Mouse (Mus musculus): Measurements from ENCODE around the gene Olfr968. TPM values are rescaled to one million over a fixed set of nuclear protein-coding genes. Genes with fewer than 3 reads are reported as not detected.

Olfr968 gene
- polyA plus RNA-seq (2014; fragmentation: Nextera tagmentation; extraction: Ambion mirVana) = not detected in 2 replicates

DNA sequence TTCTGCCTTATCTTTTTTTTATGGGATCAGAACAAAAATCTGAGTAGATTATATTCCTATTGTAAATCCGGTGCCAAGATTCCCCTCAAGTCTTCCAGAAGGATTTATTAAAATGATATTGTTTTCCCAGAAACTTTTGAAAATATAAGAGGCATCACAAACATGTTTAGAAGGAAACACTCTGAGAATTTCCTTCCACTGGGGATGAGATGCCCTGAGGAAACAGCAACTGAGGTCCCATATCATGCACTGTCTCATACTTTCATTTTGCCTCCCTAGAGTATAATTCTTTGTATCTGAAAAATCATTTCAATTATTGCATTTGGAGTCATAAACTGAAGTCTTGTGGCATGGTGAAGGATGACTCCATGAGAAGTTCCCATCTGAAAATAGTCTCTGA lies at the start of gene Olfr968:
Gene Olfr968 (minus strand): TSS at position 101 of the 400 bp plus-strand sequence.
- Histone ChIP-seq H3K4me3 (replicated peaks; ENCODE audit: low read length) (no peak within 1 kb of the TSS), H3K27ac (no peak within 1 kb of the TSS), H3K9me3 (ENCODE audit: control insufficient read depth, low read length) (no peaks in the 10 kb centered on the region), H3K27me3 (ENCODE audit: control insufficient read depth, insufficient read depth, low read length) (no peaks in the 10 kb centered on the region), H3K4me2 (replicated peaks) (no peak within 1 kb of the TSS), H3K9ac (no peak within 1 kb of the TSS), H3K4me1 (replicated peaks; ENCODE audit: control insufficient read depth, insufficient read depth, low read length) (no peaks in the 10 kb centered on the region), H3K36me3 (replicated peaks; ENCODE audit: control insufficient read depth, insufficient read depth) (no peaks in the 10 kb centered on the region)
- DNase-seq (ENCODE audit: low spot score) = no peak
- 87% methylated on average over 1 of the region's 1 CpGs for WGBS
- no peak for ATAC-seq (ENCODE audit: low FRiP score)

DNA sequence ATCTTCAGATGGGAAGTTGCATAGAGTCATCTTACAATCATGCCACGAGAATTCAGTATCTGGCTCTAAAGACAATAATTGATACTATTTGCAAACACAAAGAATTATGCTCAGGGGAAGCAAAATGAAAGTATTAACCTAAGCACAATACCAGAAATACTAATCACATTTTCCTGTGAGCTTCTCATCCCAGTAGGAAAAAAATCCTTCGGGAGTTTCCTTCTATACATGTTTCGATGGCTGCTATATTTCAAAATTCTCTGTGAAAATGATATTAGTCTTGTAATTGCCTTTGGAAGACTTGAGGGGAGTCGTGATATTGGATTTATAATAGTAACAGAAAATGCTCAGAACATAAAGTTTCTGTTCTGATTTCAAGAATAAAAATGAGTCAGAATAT lies 25.5 kb upstream of the Olfr968 start, which contains the start of gene Olfr970:
Gene Olfr970 (plus strand): TSS at position 301 of the 400 bp plus-strand sequence.
- ATAC-seq (ENCODE audit: low FRiP score) (no peak), DNase-seq (ENCODE audit: low spot score) (no peak)
- Histone ChIP-seq H3K36me3 (replicated peaks; ENCODE audit: control insufficient read depth, insufficient read depth) (no peaks in the 10 kb centered on the region), H3K4me1 (replicated peaks; ENCODE audit: control insufficient read depth, insufficient read depth, low read length) (no peaks in the 10 kb centered on the region), H3K4me2 (replicated peaks) (no peak within 1 kb of the TSS), H3K27me3 (ENCODE audit: control insufficient read depth, insufficient read depth, low read length) (no peaks in the 10 kb centered on the region), H3K27ac (no peak within 1 kb of the TSS), H3K9me3 (ENCODE audit: control insufficient read depth, low read length) (no peaks in the 10 kb centered on the region), H3K9ac (no peak within 1 kb of the TSS), H3K4me3 (replicated peaks; ENCODE audit: low read length) (no peak within 1 kb of the TSS)
- 72% methylated on average over 4 of the region's 4 CpGs for WGBS

DNA sequence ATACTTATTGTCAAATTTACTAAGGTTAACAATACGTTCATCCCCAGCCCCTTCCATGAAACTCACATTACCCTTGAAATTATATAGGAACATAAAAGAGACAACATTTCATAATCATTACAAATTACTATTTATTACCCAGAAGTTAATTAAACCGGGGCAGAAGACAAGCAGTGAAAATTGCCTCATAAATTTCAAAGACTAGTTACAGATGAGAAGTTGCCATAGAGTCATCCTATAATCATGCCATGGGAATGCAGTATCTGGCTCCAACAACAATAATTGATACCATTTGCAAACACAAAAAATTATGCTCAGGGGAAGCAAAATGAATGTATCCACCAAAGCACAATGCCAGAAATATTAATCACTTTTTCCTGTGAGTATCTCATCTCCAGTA lies 7.5 kb upstream of the Olfr968 start, which contains the start of gene Olfr969:
Gene Olfr969 (plus strand): TSS at position 388 of the 400 bp plus-strand sequence.
- Histone ChIP-seq H3K4me1 (replicated peaks; ENCODE audit: control insufficient read depth, insufficient read depth, low read length) (no peaks in the 10 kb centered on the region), H3K36me3 (replicated peaks; ENCODE audit: control insufficient read depth, insufficient read depth) (no peaks in the 10 kb centered on the region), H3K4me3 (replicated peaks; ENCODE audit: low read length) (no peak within 1 kb of the TSS), H3K4me2 (replicated peaks) (no peak within 1 kb of the TSS), H3K9ac (no peak within 1 kb of the TSS), H3K27ac (no peak within 1 kb of the TSS), H3K9me3 (ENCODE audit: control insufficient read depth, low read length) (no peaks in the 10 kb centered on the region), H3K27me3 (ENCODE audit: control insufficient read depth, insufficient read depth, low read length) (no peaks in the 10 kb centered on the region)
- WGBS = 66% methylated on average over 2 of the region's 2 CpGs
- no peak for ATAC-seq (ENCODE audit: low FRiP score)
- no peak for DNase-seq (ENCODE audit: low spot score)

DNA sequence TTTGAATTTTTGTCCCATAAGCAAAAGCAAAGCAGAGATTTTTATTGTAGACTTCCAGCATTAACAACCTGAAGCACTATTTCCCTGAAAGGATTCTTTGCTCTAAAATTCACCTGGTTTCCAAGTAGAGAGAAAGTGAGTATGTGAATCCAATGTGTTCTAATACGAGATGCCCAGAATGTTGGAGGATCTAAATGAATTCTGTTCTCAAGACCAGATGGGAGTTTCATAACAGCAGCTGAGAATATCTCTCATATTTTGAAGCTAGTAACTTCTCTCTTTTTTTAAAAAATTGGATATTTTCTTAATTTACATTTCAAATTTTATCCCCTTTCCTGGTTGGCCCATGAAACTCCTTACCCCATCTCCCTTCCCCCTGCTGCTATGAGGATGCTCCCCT lies 36.6 kb downstream of the Olfr968 start:
- no peaks in the 10 kb centered on the region for H3K36me3 ChIP-seq (replicated peaks; ENCODE audit: control insufficient read depth, insufficient read depth)
- 80% methylated on average over 1 of the region's 1 CpGs for WGBS
- no peak for ATAC-seq (ENCODE audit: low FRiP score)

DNA sequence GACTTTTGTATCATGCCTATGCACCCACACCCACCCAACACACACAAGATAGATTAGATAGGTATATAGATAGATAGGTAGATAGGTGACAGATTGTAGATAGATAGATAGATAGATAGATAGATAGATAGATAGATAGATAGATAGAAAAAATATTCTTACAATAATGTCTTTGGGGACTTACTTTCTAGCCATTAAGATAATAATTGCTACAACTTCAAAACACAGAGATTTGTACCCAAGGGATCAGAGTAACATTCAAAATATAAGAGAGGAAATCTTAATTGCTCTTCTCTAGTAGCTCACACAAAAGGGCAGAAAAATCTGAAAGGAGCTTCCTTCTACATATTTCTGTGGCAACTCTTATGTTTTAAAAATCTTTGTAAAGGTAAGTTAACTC lies 37.1 kb downstream of the Olfr968 start, which contains the start of gene Olfr967:
Gene Olfr967 (plus strand): TSS at position 301 of the 400 bp plus-strand sequence.
- no peak for ATAC-seq (ENCODE audit: low FRiP score)
- H3K9me3 ChIP-seq (ENCODE audit: control insufficient read depth, low read length) = no peaks in the 10 kb centered on the region

More for the DNA sequence above, 36.6 kb downstream of the Olfr968 start:
- no peak for DNase-seq (ENCODE audit: low spot score)
- Histone ChIP-seq H3K9me3 (ENCODE audit: control insufficient read depth, low read length) (no peaks in the 10 kb centered on the region), H3K4me2 (replicated peaks) (no peak overlapping the region), H3K4me1 (replicated peaks; ENCODE audit: control insufficient read depth, insufficient read depth, low read length) (no peaks in the 10 kb centered on the region), H3K9ac (no peak overlapping the region), H3K4me3 (replicated peaks; ENCODE audit: low read length) (no peak overlapping the region), H3K27me3 (ENCODE audit: control insufficient read depth, insufficient read depth, low read length) (no peaks in the 10 kb centered on the region), H3K27ac (no peak overlapping the region)

DNA sequence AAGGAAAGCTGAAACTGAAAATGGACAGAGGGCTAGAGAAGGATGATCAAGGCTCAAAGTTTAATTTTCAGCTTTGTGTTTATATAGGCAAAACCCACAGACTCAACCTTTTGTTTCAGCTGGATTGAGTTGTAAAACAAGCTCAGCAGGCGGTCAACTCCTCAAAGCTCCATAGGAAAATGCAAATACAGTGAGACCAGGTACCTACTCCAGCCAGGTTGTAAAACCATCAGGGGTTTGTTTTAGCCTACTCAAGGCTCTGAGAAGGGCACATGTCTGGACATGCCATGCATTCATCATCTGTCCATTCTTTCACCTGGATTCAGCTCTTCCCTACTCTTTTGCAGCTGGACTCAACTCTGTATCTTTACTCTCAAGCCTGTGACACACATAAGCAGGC lies 42.3 kb downstream of the Olfr968 start:
- H3K4me1 ChIP-seq (replicated peaks; ENCODE audit: control insufficient read depth, insufficient read depth, low read length) = no peaks in the 10 kb centered on the region
- H3K4me3 ChIP-seq (replicated peaks; ENCODE audit: low read length) = no peak overlapping the region
- H3K36me3 ChIP-seq (replicated peaks; ENCODE audit: control insufficient read depth, insufficient read depth) = no peaks in the 10 kb centered on the region
- ATAC-seq (ENCODE audit: low FRiP score) (no peak), DNase-seq (ENCODE audit: low spot score) (no peak)
- no peak overlapping the region for H3K9ac ChIP-seq
- H3K9me3 ChIP-seq (ENCODE audit: control insufficient read depth, low read length) = no peaks in the 10 kb centered on the region
- H3K27me3 ChIP-seq (ENCODE audit: control insufficient read depth, insufficient read depth, low read length) = no peaks in the 10 kb centered on the region
- H3K4me2 ChIP-seq (replicated peaks) = no peak overlapping the region
- no peak overlapping the region for H3K27ac ChIP-seq
- 92% methylated on average over 1 of the region's 1 CpGs for WGBS

More for the DNA sequence above, 37.1 kb downstream of the Olfr968 start, which contains the start of gene Olfr967:
- Histone ChIP-seq H3K4me2 (replicated peaks) (no peak within 1 kb of the TSS), H3K27ac (no peak within 1 kb of the TSS), H3K4me1 (replicated peaks; ENCODE audit: control insufficient read depth, insufficient read depth, low read length) (no peaks in the 10 kb centered on the region), H3K36me3 (replicated peaks; ENCODE audit: control insufficient read depth, insufficient read depth) (no peaks in the 10 kb centered on the region), H3K27me3 (ENCODE audit: control insufficient read depth, insufficient read depth, low read length) (no peaks in the 10 kb centered on the region), H3K4me3 (replicated peaks; ENCODE audit: low read length) (no peak within 1 kb of the TSS), H3K9ac (no peak within 1 kb of the TSS)
- no peak for DNase-seq (ENCODE audit: low spot score)

DNA sequence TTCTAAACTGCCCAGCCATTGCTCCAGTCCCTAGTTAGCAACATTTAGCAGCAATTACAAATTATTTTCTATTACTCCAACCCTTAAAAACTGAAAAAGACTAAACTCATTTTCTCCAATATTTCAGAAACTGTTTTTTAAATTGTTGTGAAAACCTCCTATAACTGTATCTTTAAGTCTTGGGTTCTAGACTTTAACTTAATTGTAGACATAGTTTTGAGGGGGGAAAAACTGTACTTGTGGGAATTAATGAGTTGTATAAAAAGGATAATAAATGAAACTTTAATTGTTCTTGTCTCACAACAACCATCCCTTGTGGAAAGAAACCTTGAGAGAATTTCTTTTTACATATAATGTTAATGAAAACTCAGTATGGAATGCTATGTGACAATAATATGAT lies 52.4 kb downstream of the Olfr968 start, which contains the start of gene Olfr150:
Gene Olfr150 (plus strand): TSS at position 301 of the 400 bp plus-strand sequence.
- no peak for ATAC-seq (ENCODE audit: low FRiP score)
- no peaks in the 10 kb centered on the region for H3K4me1 ChIP-seq (replicated peaks; ENCODE audit: control insufficient read depth, insufficient read depth, low read length)
- H3K27ac ChIP-seq = no peak within 1 kb of the TSS
- no peaks in the 10 kb centered on the region for H3K9me3 ChIP-seq (ENCODE audit: control insufficient read depth, low read length)
- H3K36me3 ChIP-seq (replicated peaks; ENCODE audit: control insufficient read depth, insufficient read depth) = no peaks in the 10 kb centered on the region
- no peaks in the 10 kb centered on the region for H3K27me3 ChIP-seq (ENCODE audit: control insufficient read depth, insufficient read depth, low read length)
- no peak within 1 kb of the TSS for H3K4me3 ChIP-seq (replicated peaks; ENCODE audit: low read length)
- no peak for DNase-seq (ENCODE audit: low spot score)
- H3K9ac ChIP-seq = no peak within 1 kb of the TSS
- no peak within 1 kb of the TSS for H3K4me2 ChIP-seq (replicated peaks)

Other genes starting within 250 kb of the Olfr968 start
- not detected in 2 replicates for gene Olfr958, start 229.2 kb downstream of the Olfr968 start, polyA plus RNA-seq (2014; fragmentation: Nextera tagmentation; extraction: Ambion mirVana)
- gene Olfr959, start 207.7 kb downstream of the Olfr968 start, polyA plus RNA-seq (2014; fragmentation: Nextera tagmentation; extraction: Ambion mirVana) = not detected in 2 replicates
- 164 and 235 TPM in 2 replicates for gene AW551984, start 178.8 kb downstream of the Olfr968 start, polyA plus RNA-seq (2014; fragmentation: Nextera tagmentation; extraction: Ambion mirVana)
- not detected in 2 replicates for gene Olfr148, start 172.6 kb downstream of the Olfr968 start, polyA plus RNA-seq (2014; fragmentation: Nextera tagmentation; extraction: Ambion mirVana)
- not detected in 2 replicates for gene Olfr960, start 161.9 kb downstream of the Olfr968 start, polyA plus RNA-seq (2014; fragmentation: Nextera tagmentation; extraction: Ambion mirVana)
- gene Olfr961, start 138.2 kb downstream of the Olfr968 start, polyA plus RNA-seq (2014; fragmentation: Nextera tagmentation; extraction: Ambion mirVana) = not detected in 2 replicates
- gene Olfr963, start 116.0 kb downstream of the Olfr968 start, polyA plus RNA-seq (2014; fragmentation: Nextera tagmentation; extraction: Ambion mirVana) = not detected in 2 replicates
- not detected in 2 replicates for gene Olfr149, start 76.1 kb downstream of the Olfr968 start, polyA plus RNA-seq (2014; fragmentation: Nextera tagmentation; extraction: Ambion mirVana)
- gene Olfr965, start 71.9 kb downstream of the Olfr968 start, polyA plus RNA-seq (2014; fragmentation: Nextera tagmentation; extraction: Ambion mirVana) = not detected in 2 replicates
- not detected in 2 replicates for gene Olfr150, start 52.3 kb downstream of the Olfr968 start, polyA plus RNA-seq (2014; fragmentation: Nextera tagmentation; extraction: Ambion mirVana)
- gene Olfr967, start 37.0 kb downstream of the Olfr968 start, polyA plus RNA-seq (2014; fragmentation: Nextera tagmentation; extraction: Ambion mirVana) = not detected in 2 replicates
- not detected in 2 replicates for gene Olfr969, start 7.7 kb upstream of the Olfr968 start, polyA plus RNA-seq (2014; fragmentation: Nextera tagmentation; extraction: Ambion mirVana)
- gene Olfr970, start 25.6 kb upstream of the Olfr968 start, polyA plus RNA-seq (2014; fragmentation: Nextera tagmentation; extraction: Ambion mirVana) = not detected in 2 replicates
- gene Olfr971, start 53.6 kb upstream of the Olfr968 start, polyA plus RNA-seq (2014; fragmentation: Nextera tagmentation; extraction: Ambion mirVana) = not detected in 2 replicates
- gene Olfr972, start 83.2 kb upstream of the Olfr968 start, polyA plus RNA-seq (2014; fragmentation: Nextera tagmentation; extraction: Ambion mirVana) = not detected in 2 replicates
- not detected in 2 replicates for gene Olfr229, start 124.1 kb upstream of the Olfr968 start, polyA plus RNA-seq (2014; fragmentation: Nextera tagmentation; extraction: Ambion mirVana)
- not detected in 2 replicates for gene Olfr974, start 154.2 kb upstream of the Olfr968 start, polyA plus RNA-seq (2014; fragmentation: Nextera tagmentation; extraction: Ambion mirVana)
- not detected in 2 replicates for gene Olfr975, start 168.8 kb upstream of the Olfr968 start, polyA plus RNA-seq (2014; fragmentation: Nextera tagmentation; extraction: Ambion mirVana)
- gene Olfr976, start 177.9 kb upstream of the Olfr968 start, polyA plus RNA-seq (2014; fragmentation: Nextera tagmentation; extraction: Ambion mirVana) = not detected in 2 replicates
- not detected in 2 replicates for gene Olfr978, start 208.9 kb upstream of the Olfr968 start, polyA plus RNA-seq (2014; fragmentation: Nextera tagmentation; extraction: Ambion mirVana)
- not detected in 2 replicates for gene Olfr979, start 220.2 kb upstream of the Olfr968 start, polyA plus RNA-seq (2014; fragmentation: Nextera tagmentation; extraction: Ambion mirVana)
- not detected in 2 replicates for gene Olfr980, start 226.3 kb upstream of the Olfr968 start, polyA plus RNA-seq (2014; fragmentation: Nextera tagmentation; extraction: Ambion mirVana)
- gene Olfr981, start 238.2 kb upstream of the Olfr968 start, polyA plus RNA-seq (2014; fragmentation: Nextera tagmentation; extraction: Ambion mirVana) = not detected in 2 replicates